Mouse (Mus musculus) stomach, embryonic 16.5 days (tissue): ENCODE results near the gene Glp2r. TPM values are rescaled to one million over a fixed set of nuclear protein-coding genes. Genes with fewer than 3 reads are reported as not detected.

ENCODE experiments used
- ATAC-seq: fragments of 200-750 bp; cut with Nextera tagmentation; 2 replicates; pipeline ENCODE4 v1.8.0; 2017; ENCODE audit warnings: moderate number of reproducible peaks, moderate TSS enrichment; ENCODE audit not compliant: insufficient read depth, low FRiP score
- H3K27ac ChIP-seq: fragments of 300-500 bp; sonication (generic); 2 replicates; pipeline ENCODE4 v1.5.1; 2014; ENCODE audit warnings: low read length
- H3K27me3 ChIP-seq: fragments of 300-500 bp; sonication (generic); 2 replicates; pipeline ENCODE4 v1.6.1; 2014; ENCODE audit warnings: low read length, control low read depth, mixed read lengths; ENCODE audit not compliant: control insufficient read depth, insufficient read depth
- H3K36me3 ChIP-seq: fragments of 300-500 bp; sonication (generic); 2 replicates; pipeline ENCODE4 v1.6.1; 2014; ENCODE audit warnings: low read length; ENCODE audit not compliant: control insufficient read depth, insufficient read depth
- H3K4me1 ChIP-seq: fragments of 300-500 bp; sonication (generic); 2 replicates; pipeline ENCODE4 v1.6.1; 2014; ENCODE audit warnings: low read length, control low read depth, mixed read lengths; ENCODE audit not compliant: control insufficient read depth, insufficient read depth
- H3K4me2 ChIP-seq: fragments of 300-500 bp; sonication (generic); 2 replicates; pipeline ENCODE4 v1.6.1; 2014; ENCODE audit warnings: low read depth, low read length, mixed read lengths
- H3K4me3 ChIP-seq: fragments of 300-500 bp; sonication (generic); replicated peaks from 2 replicates; pipeline ENCODE4 v1.5.1; 2014; ENCODE audit warnings: mild to moderate bottlenecking, low read length
- H3K9ac ChIP-seq: fragments of 300-500 bp; sonication (generic); 2 replicates; pipeline ENCODE4 v1.6.1; 2014; ENCODE audit warnings: low read length
- H3K9me3 ChIP-seq: fragments of 300-500 bp; sonication (generic); replicated peaks from 2 replicates; pipeline ENCODE4 v1.6.1; 2016; ENCODE audit warnings: low read length, control low read depth; ENCODE audit not compliant: control insufficient read depth
- WGBS: fragments of 180-500 bp; shearing (Covaris S2); extraction: QIAGEN DNeasy Blood & Tissue Kit; methylation state at CpG from one replicate; pipeline ENCODE4 v1.1.7; 2014; 5-methylcytosine and 5-hydroxymethylcytosine counted together
- polyA plus RNA-seq: library from polyadenylated mRNA; unstranded; fragments of >200 nt; fragmentation: Nextera tagmentation; extraction: Ambion mirVana; gene quantifications from 2 replicates; pipeline ENCODE4 v1.2.1, GENCODE M21; 2015

Glp2r gene
- polyA plus RNA-seq, 1 experiment from 2014 or later: 0.93 TPM

DNA sequence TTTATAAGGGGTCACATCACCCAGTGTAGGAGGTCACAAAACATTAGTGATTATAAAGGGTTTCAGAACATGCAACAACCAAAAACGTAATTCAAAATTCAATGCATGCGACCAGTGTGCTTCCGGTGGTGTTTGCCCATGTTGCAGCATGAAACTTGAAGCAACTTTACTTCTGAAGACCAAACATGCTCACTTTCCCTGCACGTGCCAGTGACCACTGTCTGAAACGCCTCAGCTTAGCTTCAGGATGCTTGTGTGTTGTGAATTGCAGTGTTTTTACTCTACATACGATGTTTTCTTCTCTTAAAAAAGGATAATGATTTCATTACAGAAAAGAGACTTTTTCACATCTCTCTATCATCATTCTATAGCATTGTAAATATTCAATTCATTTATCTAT is 32.6 kb downstream of the Glp2r start:
- no peak overlapping the region for H3K4me3 ChIP-seq

DNA sequence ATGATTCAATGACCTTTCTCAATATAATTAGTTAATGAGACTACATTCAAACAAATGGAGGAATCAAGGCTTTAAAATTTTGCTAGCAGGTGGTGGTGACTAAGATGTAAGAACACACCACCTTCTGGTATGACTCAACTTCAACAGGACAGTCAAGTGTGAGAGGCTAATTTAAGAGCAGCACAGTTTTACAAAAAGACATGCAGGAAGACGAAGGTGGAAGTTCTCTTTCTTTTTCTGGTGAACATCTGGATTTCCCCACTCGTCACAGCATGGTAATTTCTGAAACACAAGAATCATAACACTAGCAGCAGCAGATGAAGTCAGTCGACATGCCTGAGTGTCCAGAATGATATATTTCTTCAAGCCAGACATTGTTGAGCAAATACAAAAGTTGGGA is 36.4 kb downstream of the Glp2r start:
- Histone ChIP-seq H3K27ac (no peak overlapping the region), H3K4me2 (no peak overlapping the region), H3K9me3 (no peaks in the 10 kb centered on the region), H3K9ac (no peak overlapping the region), H3K27me3 (no peaks in the 10 kb centered on the region), H3K4me3 (no peak overlapping the region), H3K36me3 (no peaks in the 10 kb centered on the region), H3K4me1 (0 out of 2 replicates have a peak, but pooled peaks cover 4% of the 10 kb centered on the region)
- WGBS: 54% methylated on average over 3 of the region's 3 CpGs
- ATAC-seq: no peak

More for the DNA sequence above, 32.6 kb downstream of the Glp2r start:
- 80% methylated on average over 6 of the region's 6 CpGs for WGBS
- Histone ChIP-seq H3K9me3 (no peaks in the 10 kb centered on the region), H3K4me2 (no peak overlapping the region), H3K27ac (no peak overlapping the region), H3K27me3 (no peaks in the 10 kb centered on the region), H3K36me3 (no peaks in the 10 kb centered on the region), H3K9ac (no peak overlapping the region), H3K4me1 (0 out of 2 replicates have a peak, but pooled peaks cover 4% of the 10 kb centered on the region)
- ATAC-seq: no peak

DNA sequence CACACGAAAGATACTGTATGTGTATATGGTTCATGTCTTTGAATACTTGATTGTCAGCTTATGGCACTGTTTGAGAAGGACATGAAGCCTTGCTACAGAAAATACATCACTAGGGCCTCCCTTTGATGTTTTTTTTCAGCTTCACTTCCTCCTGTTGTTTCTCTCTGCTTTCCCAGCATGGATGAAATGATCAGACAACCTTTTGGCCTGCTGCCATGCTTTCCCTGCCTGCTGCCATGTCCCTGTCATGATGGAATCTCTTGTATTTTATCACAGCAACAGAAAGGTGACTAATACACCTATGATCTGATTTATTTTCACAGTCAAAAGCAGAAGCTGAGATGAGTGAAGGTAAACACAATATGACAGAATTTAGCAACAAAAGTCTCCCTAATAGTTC is 37.2 kb downstream of the Glp2r start:
- Histone ChIP-seq H3K4me3 (no peak overlapping the region), H3K9me3 (no peaks in the 10 kb centered on the region), H3K9ac (no peak overlapping the region), H3K27me3 (no peaks in the 10 kb centered on the region), H3K4me2 (no peak overlapping the region), H3K4me1 (0 out of 2 replicates have a peak, but pooled peaks cover 4% of the 10 kb centered on the region), H3K36me3 (no peaks in the 10 kb centered on the region), H3K27ac (no peak overlapping the region)
- ATAC-seq: no peak
- WGBS: 92% methylated on average over 1 of the region's 1 CpGs

- no peaks in the 10 kb centered on the region for H3K9me3 ChIP-seq
- WGBS: 95% methylated on average over 2 of the region's 2 CpGs
- no peak overlapping the region for H3K9ac ChIP-seq
- ATAC-seq: no peak
- H3K4me2 ChIP-seq: no peak overlapping the region
- no peaks in the 10 kb centered on the region for H3K36me3 ChIP-seq
- no peak overlapping the region for H3K27ac ChIP-seq
- H3K4me1 ChIP-seq: no peaks in the 10 kb centered on the region
- no peaks in the 10 kb centered on the region for H3K27me3 ChIP-seq
- H3K4me3 ChIP-seq: no peak overlapping the region
Observed at GRCm38 (mm10) chr11:67731056-67731455, 39.9 kb downstream of the Glp2r start.

- no peak overlapping the region for H3K4me2 ChIP-seq
- H3K36me3 ChIP-seq: no peaks in the 10 kb centered on the region
- H3K4me1 ChIP-seq: no peaks in the 10 kb centered on the region
- no peaks in the 10 kb centered on the region for H3K9me3 ChIP-seq
- H3K9ac ChIP-seq: no peak overlapping the region
- no peak overlapping the region for H3K4me3 ChIP-seq
- no peak overlapping the region for H3K27ac ChIP-seq
- no peaks in the 10 kb centered on the region for H3K27me3 ChIP-seq
- no peak for ATAC-seq
Observed at GRCm38 (mm10) chr11:67728726-67729125, 42.2 kb downstream of the Glp2r start.

- Histone ChIP-seq H3K4me3 (no peak overlapping the region), H3K9ac (no peak overlapping the region), H3K36me3 (no peaks in the 10 kb centered on the region), H3K27me3 (no peaks in the 10 kb centered on the region), H3K4me2 (no peak overlapping the region), H3K27ac (no peak overlapping the region), H3K4me1 (no peaks in the 10 kb centered on the region), H3K9me3 (no peaks in the 10 kb centered on the region)
- peak; percentile 67; the same call in 1 of the 2 replicates for ATAC-seq
- WGBS: 60% methylated on average over 6 of the region's 6 CpGs
Observed at GRCm38 (mm10) chr11:67727095-67727494, 43.9 kb downstream of the Glp2r start.

DNA sequence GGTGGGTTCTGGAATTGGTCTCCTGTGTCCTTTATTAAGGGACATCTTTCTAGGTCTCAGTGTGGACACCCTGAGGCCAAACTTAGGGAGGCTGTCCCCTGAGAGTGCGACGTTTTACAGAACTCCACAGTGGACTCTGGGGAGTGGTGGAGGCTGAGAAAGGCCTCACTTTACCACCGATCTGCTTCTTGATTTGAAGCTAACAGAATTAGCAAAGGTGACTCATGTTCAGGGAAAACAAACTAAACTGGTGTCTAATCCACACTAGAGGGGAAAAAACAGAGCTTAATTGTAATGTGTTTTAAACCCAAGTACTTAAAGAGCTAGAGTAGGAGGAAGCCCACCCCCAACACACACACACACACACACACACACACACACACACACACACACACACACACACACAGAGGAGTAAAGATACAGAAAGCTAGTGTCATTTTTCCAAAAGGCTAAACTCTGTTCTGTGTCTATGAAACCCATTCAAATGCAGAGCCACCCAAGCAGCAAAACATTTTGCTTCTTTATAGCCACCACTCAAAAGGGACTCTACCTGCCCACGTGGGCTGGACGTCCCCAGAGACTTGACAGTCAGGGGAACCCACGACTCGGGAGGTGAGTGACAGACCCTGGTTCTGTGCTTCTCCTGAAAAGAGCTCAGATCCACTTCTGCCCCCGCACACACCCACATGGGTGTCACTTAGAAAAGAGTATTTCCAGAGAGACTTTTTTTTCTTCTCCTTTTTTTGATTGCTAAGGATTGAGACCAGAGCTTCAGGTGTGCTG is 47.5 kb downstream of the Glp2r start:
- Histone ChIP-seq H3K36me3 (no peaks in the 10 kb centered on the region), H3K4me1 (no peaks in the 10 kb centered on the region), H3K9ac (no peak overlapping the region), H3K27ac (no peak overlapping the region), H3K27me3 (no peaks in the 10 kb centered on the region), H3K9me3 (no peaks in the 10 kb centered on the region), H3K4me2 (no peak overlapping the region), H3K4me3 (no peak overlapping the region)
- 69% methylated on average over 8 of the region's 8 CpGs for WGBS
- ATAC-seq: no peak

DNA sequence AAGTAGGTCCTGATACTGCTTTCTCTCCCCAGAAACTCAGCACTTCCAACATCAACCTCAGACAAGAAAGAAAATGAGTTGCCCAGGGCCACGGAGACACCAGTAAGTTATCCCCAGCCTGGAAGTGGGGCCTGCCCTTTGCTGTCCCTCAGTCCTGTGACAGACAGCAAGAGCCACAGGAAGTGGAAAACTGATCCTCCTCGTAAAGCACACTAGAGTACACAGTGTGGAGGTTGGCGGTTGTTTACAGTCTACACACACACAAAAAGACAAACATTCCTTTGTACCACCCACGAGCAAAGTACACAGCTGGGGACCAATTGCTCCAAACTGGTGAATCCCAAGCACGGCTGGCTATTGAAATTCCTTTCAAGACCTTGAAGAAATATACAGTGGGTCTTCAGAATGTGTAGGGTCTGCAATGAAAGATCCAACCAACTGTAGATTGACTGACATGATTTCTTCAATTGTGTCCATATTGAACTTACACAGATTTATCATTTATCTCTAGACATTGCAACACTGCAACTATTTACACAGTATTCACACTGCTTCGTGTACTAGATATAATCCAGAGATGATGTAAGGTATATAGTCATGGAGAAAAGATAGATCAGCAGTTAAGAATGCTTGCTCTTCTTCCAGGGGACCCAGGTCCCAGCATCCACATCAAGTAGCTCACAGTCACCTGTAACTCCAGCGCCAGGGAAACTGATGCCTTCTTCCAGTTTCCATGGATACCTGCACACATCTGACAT is 48.4 kb downstream of the Glp2r start:
- Histone ChIP-seq H3K4me2 (no peak overlapping the region), H3K36me3 (no peaks in the 10 kb centered on the region), H3K4me3 (no peak overlapping the region), H3K9me3 (no peaks in the 10 kb centered on the region), H3K9ac (no peak overlapping the region), H3K4me1 (no peaks in the 10 kb centered on the region), H3K27me3 (no peaks in the 10 kb centered on the region), H3K27ac (no peak overlapping the region)
- WGBS: 41% methylated on average over 7 of the region's 7 CpGs
- peak; percentile 18; the same call in 1 of the 2 replicates for ATAC-seq

GRCm38 (mm10) chr11:67721485-67721884 is 49.5 kb downstream of the Glp2r start:
- H3K27me3 ChIP-seq: no peaks in the 10 kb centered on the region
- H3K9ac ChIP-seq: no peak overlapping the region
- peak; percentile 40; the same call in 1 of the 2 replicates for ATAC-seq
- no peak overlapping the region for H3K4me2 ChIP-seq
- H3K9me3 ChIP-seq: no peaks in the 10 kb centered on the region
- H3K4me3 ChIP-seq: no peak overlapping the region
- no peak overlapping the region for H3K27ac ChIP-seq
- WGBS: 80% methylated on average over 5 of the region's 5 CpGs
- no peaks in the 10 kb centered on the region for H3K36me3 ChIP-seq
- H3K4me1 ChIP-seq: no peaks in the 10 kb centered on the region
